Mouse (Mus musculus): Measurements from ENCODE around the gene Romo1.

DNA sequence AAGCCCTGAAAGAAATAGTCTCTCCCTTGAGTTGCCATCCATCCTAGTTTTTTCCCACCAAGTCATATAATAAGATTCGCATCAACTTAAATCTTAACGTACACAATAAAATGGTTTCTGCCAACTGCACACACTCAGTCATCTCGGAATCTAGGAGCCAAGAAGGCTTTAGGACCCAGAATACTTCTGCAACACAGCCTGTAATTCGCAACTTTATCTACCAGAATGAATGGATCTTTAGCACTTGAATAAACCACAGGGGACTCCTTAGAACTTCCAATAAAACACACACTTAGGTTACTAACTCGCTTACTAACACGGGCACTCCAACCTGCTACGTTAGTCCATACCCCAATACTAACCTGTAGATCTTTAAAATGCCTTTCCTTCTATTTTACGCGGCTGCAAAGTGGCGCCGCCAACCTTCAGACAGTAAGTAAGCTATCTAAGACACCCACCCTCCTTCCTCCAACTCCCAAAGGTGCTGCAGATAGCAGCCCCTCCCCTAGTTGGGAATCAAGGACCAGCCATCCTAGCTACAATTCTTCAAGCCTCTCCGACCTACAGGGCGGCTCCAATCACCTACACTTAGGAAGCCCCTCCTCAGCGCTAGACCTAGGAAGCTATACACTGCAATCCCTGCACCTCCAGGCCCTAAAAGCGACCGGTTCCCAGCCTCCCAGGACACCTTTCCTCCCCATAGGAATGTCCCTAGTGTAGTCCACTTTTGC is 33.0 kb upstream of the Romo1 start:
- TF ChIP-seq CTCF (IDR thresholded peaks at IDR 0.05; ENCODE audit: insufficient read depth, low read depth, low read length) (no peak), POLR2A (IDR thresholded peaks at IDR 0.05; ENCODE audit: insufficient read depth, low read depth, low read length) (no peak)

Measured in olfactory bulb, adult 2 months (tissue).